Mouse (Mus musculus): ENCODE data around the gene Vax1.

Gene Vax1

GRCm38 (mm10) chr19:59169143-59169935 is 517 bp downstream of the Vax1 start:
- peak; percentile 35 for DNase-seq (ENCODE audit: low read depth, low spot score)

GRCm38 (mm10) chr19:59168386-59168905 is 1.4 kb downstream of the Vax1 start:
- DNase-seq (ENCODE audit: low read depth, low spot score) = no peak

GRCm38 (mm10) chr19:59167871-59168270 is 2.0 kb downstream of the Vax1 start:
- DNase-seq (ENCODE audit: low read depth, low spot score) = no peak

GRCm38 (mm10) chr19:59166879-59167278 is 3.0 kb downstream of the Vax1 start:
- DNase-seq (ENCODE audit: low read depth, low spot score) = peak; percentile 18

DNA sequence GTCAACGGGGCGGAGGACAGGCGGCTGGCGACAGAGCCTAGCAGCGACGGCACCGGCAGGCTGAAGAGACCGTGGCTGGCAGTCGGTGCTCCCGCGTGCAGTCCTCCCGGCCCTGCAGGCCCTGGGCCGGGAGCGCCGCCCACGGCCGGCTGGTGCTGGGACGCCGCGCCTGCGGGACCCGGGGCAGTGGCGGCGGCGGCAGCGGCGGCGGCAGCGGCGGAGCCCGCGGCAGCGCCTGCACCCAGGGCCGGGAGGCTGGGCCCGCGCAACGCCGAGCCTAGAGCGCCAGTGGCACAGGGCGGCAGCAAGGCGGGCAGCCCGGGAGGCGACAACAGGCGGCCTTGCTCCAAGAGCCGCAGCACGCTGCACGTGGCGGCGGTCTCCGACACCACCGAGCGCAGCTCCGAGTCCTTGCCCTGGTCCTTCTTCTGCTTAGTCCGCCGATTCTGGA is 3.5 kb downstream of the Vax1 start:
- DNase-seq (ENCODE audit: low read depth, low spot score) = peak; percentile 31

GRCm38 (mm10) chr19:59165577-59165976 is 4.3 kb downstream of the Vax1 start:
- no peak for DNase-seq (ENCODE audit: low read depth, low spot score)

DNA sequence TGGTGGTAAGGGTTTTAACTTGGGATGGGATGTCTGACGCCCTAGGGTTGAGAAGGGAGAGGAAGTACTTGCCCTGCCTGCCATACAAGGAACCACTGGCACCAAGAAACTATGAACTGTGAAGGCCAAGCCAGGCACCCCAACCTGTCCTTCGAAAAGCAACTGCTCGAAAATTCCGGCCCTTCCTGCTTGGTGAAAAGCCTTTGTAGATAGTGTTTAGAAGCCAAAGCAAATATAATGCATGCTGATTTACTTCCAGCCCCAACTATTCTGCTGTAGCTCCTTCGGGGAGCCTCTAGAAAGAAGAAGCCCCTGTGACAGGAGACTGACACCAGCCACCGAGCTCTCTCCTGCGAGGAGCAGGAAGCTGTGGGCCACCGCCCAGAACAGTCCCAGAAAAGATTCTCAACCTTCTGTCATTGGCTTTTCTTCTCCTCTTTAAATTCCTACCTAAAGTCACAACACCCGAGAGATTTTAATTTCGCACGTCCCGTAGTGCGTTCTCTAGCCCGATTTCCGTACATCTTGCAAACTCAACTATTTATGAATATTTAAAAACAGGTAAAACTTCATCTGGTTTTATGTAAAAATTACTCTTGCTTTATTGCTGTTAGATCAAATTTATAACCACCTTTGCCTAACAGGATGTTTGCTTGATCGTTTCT is 4.8 kb downstream of the Vax1 start:
- DNase-seq (ENCODE audit: low read depth, low spot score) = no peak

GRCm38 (mm10) chr19:59164111-59164510 is 5.7 kb downstream of the Vax1 start:
- DNase-seq (ENCODE audit: low read depth, low spot score) = no peak

- no peak for DNase-seq (ENCODE audit: low read depth, low spot score)
Measured at GRCm38 (mm10) chr19:59156702-59157101, 13.2 kb downstream of the Vax1 start.

GRCm38 (mm10) chr19:59154171-59154570 is 15.7 kb downstream of the Vax1 start:
- DNase-seq (ENCODE audit: low read depth, low spot score) = peak; percentile 84

- DNase-seq (ENCODE audit: low read depth, low spot score) = no peak
Measured at GRCm38 (mm10) chr19:59145492-59146140, 24.2 kb downstream of the Vax1 start.

GRCm38 (mm10) chr19:59145064-59145463 is 24.8 kb downstream of the Vax1 start:
- no peak for DNase-seq (ENCODE audit: low read depth, low spot score)

DNA sequence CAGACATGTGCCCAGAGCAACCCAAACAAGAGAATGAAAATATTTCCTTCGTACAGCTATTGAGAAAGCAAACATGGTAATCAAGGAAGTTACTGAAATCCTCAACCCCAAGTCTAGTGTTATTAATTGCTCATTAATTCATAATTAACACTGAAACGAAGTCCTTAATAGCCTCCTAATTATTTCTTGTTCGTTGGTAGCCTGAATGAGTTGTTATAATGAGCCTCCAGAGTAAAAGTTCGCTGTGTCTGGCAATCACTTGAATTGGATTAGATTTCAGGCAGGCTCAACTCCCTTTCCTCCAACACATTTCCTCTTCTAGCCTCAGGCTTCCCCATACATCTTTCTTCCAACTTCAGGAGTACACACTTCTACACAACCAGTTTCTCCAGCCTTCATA is 27.6 kb downstream of the Vax1 start:
- DNase-seq (ENCODE audit: low read depth, low spot score) = no peak

GRCm38 (mm10) chr19:59135387-59135786 is 34.5 kb downstream of the Vax1 start:
- no peak for DNase-seq (ENCODE audit: low read depth, low spot score)

DNA sequence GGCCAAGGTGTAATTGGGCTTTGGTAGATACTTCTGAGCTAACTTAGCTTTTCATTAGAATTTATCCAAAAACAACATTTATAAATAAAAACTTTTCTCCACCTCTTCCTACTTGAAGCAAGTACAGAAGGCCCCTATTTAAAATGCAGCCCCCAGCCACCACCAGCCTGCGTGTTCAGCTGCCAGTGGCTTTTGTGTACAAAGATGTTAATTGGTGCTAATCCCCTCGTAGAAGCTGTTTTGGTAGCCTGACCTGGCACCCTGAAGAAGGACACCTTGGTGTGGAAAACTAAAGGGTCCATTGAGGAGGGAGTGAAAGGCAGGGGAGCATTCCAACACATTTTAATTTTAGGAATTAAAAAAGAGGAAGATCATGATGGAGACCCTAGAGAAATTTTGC is 34.9 kb downstream of the Vax1 start:
- DNase-seq (ENCODE audit: low read depth, low spot score) = no peak

- no peak for DNase-seq (ENCODE audit: low read depth, low spot score)
Measured at GRCm38 (mm10) chr19:59133202-59133601, 36.7 kb downstream of the Vax1 start.

GRCm38 (mm10) chr19:59129671-59130070 is 40.2 kb downstream of the Vax1 start:
- DNase-seq (ENCODE audit: low read depth, low spot score) = no peak

- no peak for DNase-seq (ENCODE audit: low read depth, low spot score)
Measured at GRCm38 (mm10) chr19:59128531-59129204, 41.2 kb downstream of the Vax1 start.

- no peak for DNase-seq (ENCODE audit: low read depth, low spot score)
Measured at GRCm38 (mm10) chr19:59127424-59127823, 42.4 kb downstream of the Vax1 start.
